Mouse (Mus musculus) adrenal gland, adult (tissue): ENCODE measurements at regions not wholly inside any gene's neighbourhood (a gene's known extent, or its start where the extent isn't known, plus 50 kb on each side); places are given as distances from the start of the nearest gene placed in this dataset.

Experiments
- DNase-seq, 2 experiments: peaks; one replicate each; pipeline ENCODE4 v3.0.0; 2022 to 2023; ENCODE audit warnings: low spot score in 1 of 2; ENCODE audit not compliant: inconsistent age in 2 of 2

GRCm38 (mm10) chr12:44674541-44674940, 345.9 kb downstream of the Nrcam start:
- peak in 1 of 2 experiments; percentile 50 for DNase-seq

- DNase-seq = no peak
Observed at GRCm38 (mm10) chr12:44675003-44675402, 346.3 kb downstream of the Nrcam start.
